ENCODE assay signal across 8 mouse cellular contexts in the genomic region with DNA sequence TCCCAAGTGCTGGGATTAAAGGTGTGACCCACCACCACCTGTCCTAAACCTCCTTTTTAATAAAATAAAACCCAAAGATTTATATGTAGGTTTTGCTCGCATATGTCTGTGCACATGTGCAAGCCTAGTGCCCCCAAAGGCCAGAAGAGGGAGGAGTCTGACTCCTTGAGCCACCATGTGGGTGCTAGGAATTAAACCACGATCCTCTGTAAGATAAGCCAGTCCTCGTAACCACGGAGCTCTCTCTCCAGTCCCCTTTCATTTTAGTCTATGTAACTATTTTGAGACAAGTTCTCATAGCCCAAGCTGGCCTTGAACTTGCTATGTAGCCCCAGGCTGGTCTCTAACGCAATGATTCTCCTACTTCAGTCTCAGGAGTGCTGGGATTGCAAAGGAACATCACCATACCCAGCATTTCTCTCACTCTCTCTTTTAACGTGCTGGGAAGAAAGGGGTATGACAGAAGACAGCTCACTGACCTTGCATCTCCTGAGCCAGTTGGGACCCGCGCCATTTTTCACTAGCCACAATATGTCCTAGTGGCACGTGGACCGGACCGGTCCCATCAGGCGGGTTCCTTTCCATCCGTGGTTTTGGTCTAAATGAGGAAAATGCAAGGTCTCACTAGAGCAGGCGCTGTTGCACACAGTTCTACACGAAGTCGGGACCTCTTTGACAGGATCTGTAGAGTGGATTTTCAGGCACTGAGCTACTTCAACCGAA. TPM values are rescaled to one million over a fixed set of nuclear protein-coding genes. Genes with fewer than 3 reads are reported as not detected.
DNase-seq lines count a peak whose midpoint lies in the region; ATAC-seq and TF ChIP-seq lines count a peak whose summit lies in the region.

No protein-coding gene starts in this region.

- H3K27ac ChIP-seq in lung, embryonic 16.5 days (ENCODE audit: low read length), result no peak overlapping the region
- no peak overlapping the region for H3K27ac ChIP-seq in brown adipose tissue, adult 24 weeks (replicated peaks; ENCODE audit: low read depth, low read length)
- H3K27ac ChIP-seq in forebrain, embryonic 11.5 days (ENCODE audit: low read depth, low read length), result no peak overlapping the region
- peak overlapping the region; percentile 17 for H3K27ac ChIP-seq in intestine, embryonic 16.5 days (ENCODE audit: low read length)
- 0 out of 2 replicates have a peak overlapping the region, but pooled peaks have one; percentile 26 for H3K27ac ChIP-seq in midbrain, postnatal 0 days (ENCODE audit: low read depth, low read length)

- H3K9ac ChIP-seq in lung, embryonic 16.5 days (ENCODE audit: low read length), result peak overlapping the region; percentile 63
- H3K9ac ChIP-seq in forebrain, embryonic 11.5 days (ENCODE audit: low read length), result peak overlapping the region; percentile 64
- H3K9ac ChIP-seq in intestine, embryonic 16.5 days (ENCODE audit: low read depth, low read length), result peak overlapping the region; percentile 70
- H3K9ac ChIP-seq in midbrain, postnatal 0 days (replicated peaks; ENCODE audit: low read length, poor library complexity, severe bottlenecking), result peak overlapping the region; percentile 55

- peaks cover 17% of the 10 kb centered on the region for H3K36me3 ChIP-seq in lung, embryonic 16.5 days (ENCODE audit: control insufficient read depth, insufficient read depth, low read length)
- no peaks in the 10 kb centered on the region; the same call in 1 of the 2 replicates for H3K36me3 ChIP-seq in forebrain, embryonic 11.5 days (ENCODE audit: control insufficient read depth, insufficient read depth, low read length)
- H3K36me3 ChIP-seq in intestine, embryonic 16.5 days (ENCODE audit: control insufficient read depth, insufficient read depth, low read length), result peaks cover 10% of the 10 kb centered on the region
- peaks cover 9% of the 10 kb centered on the region; the same call in 1 of the 2 replicates for H3K36me3 ChIP-seq in midbrain, postnatal 0 days (ENCODE audit: insufficient read depth, low read length)

- DNase-seq in lung, postnatal 14 days, result no peak
- no peak for DNase-seq in forebrain, embryonic 11.5 days (ENCODE audit: low spot score)
- DNase-seq in midbrain, postnatal 0 days (ENCODE audit: low spot score), result no peak
- no peak for DNase-seq in layer of hippocampus, adult 9-11 months
- no peak for DNase-seq in retina, embryonic 14.5 days (ENCODE audit: low spot score)

- H3K27me3 ChIP-seq in lung, embryonic 16.5 days (ENCODE audit: control insufficient read depth, insufficient read depth, low read depth, low read length), result no peaks in the 10 kb centered on the region
- H3K27me3 ChIP-seq in forebrain, embryonic 11.5 days (ENCODE audit: control insufficient read depth, insufficient read depth, low read length), result no peaks in the 10 kb centered on the region
- H3K27me3 ChIP-seq in intestine, embryonic 16.5 days (replicated peaks; ENCODE audit: control insufficient read depth, insufficient read depth, low read length), result no peaks in the 10 kb centered on the region
- H3K27me3 ChIP-seq in midbrain, postnatal 0 days (ENCODE audit: insufficient read depth, low read length), result no peaks in the 10 kb centered on the region

- H3K4me2 ChIP-seq in lung, embryonic 16.5 days (ENCODE audit: low read depth, low read length), result peak overlapping the region; percentile 79
- H3K4me2 ChIP-seq in forebrain, embryonic 11.5 days (ENCODE audit: low read depth, low read length, severe bottlenecking), result peak overlapping the region; percentile 84
- peak overlapping the region; percentile 86 for H3K4me2 ChIP-seq in intestine, embryonic 16.5 days (ENCODE audit: low read depth, low read length)
- H3K4me2 ChIP-seq in midbrain, postnatal 0 days (ENCODE audit: low read depth, low read length, poor library complexity, severe bottlenecking), result peak overlapping the region; percentile 81

- peaks cover 16% of the 10 kb centered on the region for H3K4me1 ChIP-seq in lung, embryonic 16.5 days (replicated peaks; ENCODE audit: control insufficient read depth, insufficient read depth, low read length)
- H3K4me1 ChIP-seq in brown adipose tissue, adult 24 weeks (ENCODE audit: control insufficient read depth, insufficient read depth, insufficient read length, low read length), result peaks cover 2% of the 10 kb centered on the region; the same call in 1 of the 2 replicates
- peaks cover 12% of the 10 kb centered on the region for H3K4me1 ChIP-seq in forebrain, embryonic 11.5 days (replicated peaks; ENCODE audit: control insufficient read depth, insufficient read depth, low read length)
- peaks cover 20% of the 10 kb centered on the region for H3K4me1 ChIP-seq in intestine, embryonic 16.5 days (ENCODE audit: control insufficient read depth, insufficient read depth, low read length)
- H3K4me1 ChIP-seq in midbrain, postnatal 0 days (ENCODE audit: insufficient read depth, low read length), result peaks cover 13% of the 10 kb centered on the region

- H3K9me3 ChIP-seq in lung, embryonic 16.5 days (ENCODE audit: control insufficient read depth, low read length), result no peaks in the 10 kb centered on the region
- no peaks in the 10 kb centered on the region for H3K9me3 ChIP-seq in forebrain, embryonic 11.5 days (ENCODE audit: control insufficient read depth, low read length)
- H3K9me3 ChIP-seq in intestine, embryonic 16.5 days (ENCODE audit: control insufficient read depth, low read length), result no peaks in the 10 kb centered on the region
- no peaks in the 10 kb centered on the region for H3K9me3 ChIP-seq in midbrain, postnatal 0 days (ENCODE audit: low read length)

- peak; percentile 2; the same call in 1 of the 2 replicates for ATAC-seq in lung, embryonic 16.5 days (ENCODE audit: low read depth)
- 0 out of 2 replicates have a peak, but pooled peaks have one; percentile 3 for ATAC-seq in forebrain, embryonic 11.5 days (replicated peaks; ENCODE audit: low FRiP score)
- peak; percentile 25 for ATAC-seq in intestine, embryonic 16.5 days
- ATAC-seq in midbrain, postnatal 0 days (ENCODE audit: low FRiP score), result 0 out of 2 replicates have a peak, but pooled peaks have one; percentile 2

- peak overlapping the region; percentile 62 for H3K4me3 ChIP-seq in lung, embryonic 16.5 days (ENCODE audit: low read length)
- H3K4me3 ChIP-seq in brown adipose tissue, adult 24 weeks (ENCODE audit: insufficient read depth, low read depth, low read length), result peak overlapping the region; percentile 83
- peak overlapping the region; percentile 73 for H3K4me3 ChIP-seq in forebrain, embryonic 11.5 days (ENCODE audit: low read depth, low read length)
- H3K4me3 ChIP-seq in intestine, embryonic 16.5 days (ENCODE audit: low read length), result peak overlapping the region; percentile 79
- H3K4me3 ChIP-seq in midbrain, postnatal 0 days (ENCODE audit: low read depth, low read length), result peak overlapping the region; percentile 66

- 10% methylated on average over 17 of the region's 17 CpGs for WGBS in lung, embryonic 16.5 days
- WGBS in forebrain, embryonic 11.5 days, result 17% methylated on average over 17 of the region's 17 CpGs
- 10% methylated on average over 17 of the region's 17 CpGs for WGBS in intestine, embryonic 16.5 days
- WGBS in midbrain, postnatal 0 days, result 15% methylated on average over 17 of the region's 17 CpGs

- no peak for TF ChIP-seq CTCF in midbrain, postnatal 0 days (IDR thresholded peaks at IDR 0.05)

RNA-seq across cellular contexts. Expression of gene Faap24, which starts 0.7 kb away (rescaled TPM):
- 20.0 and 21.0 TPM in 2 replicates for polyA plus RNA-seq in lung, embryonic 16.5 days (2015; fragmentation: Nextera tagmentation; extraction: Ambion mirVana)
- 2.6 and 3.3 TPM in 2 replicates for polyA plus RNA-seq in brown adipose tissue, adult 24 weeks (2012; ENCODE audit: insufficient read depth, insufficient read length, missing spikeins)
- 26.4 and 27.2 TPM in 2 replicates for polyA plus RNA-seq in forebrain, embryonic 11.5 days (2014; fragmentation: Nextera tagmentation; extraction: Ambion mirVana)
- polyA plus RNA-seq in intestine, embryonic 16.5 days (2015; fragmentation: Nextera tagmentation; extraction: Ambion mirVana), result 21.1 and 22.5 TPM in 2 replicates
- 5.8 and 8.8 TPM in 2 replicates for total RNA-seq in midbrain, postnatal 0 days (2014; rRNA removed)
- polyA plus RNA-seq in midbrain, postnatal 0 days (2015; fragmentation: Nextera tagmentation; extraction: Ambion mirVana), result 10.4 and 11.5 TPM in 2 replicates

RNA-seq across cellular contexts. Expression of gene Cep89, which starts 0.9 kb away (rescaled TPM):
- polyA plus RNA-seq in lung, embryonic 16.5 days (2015; fragmentation: Nextera tagmentation; extraction: Ambion mirVana), result 54.1 and 54.4 TPM in 2 replicates
- polyA plus RNA-seq in brown adipose tissue, adult 24 weeks (2012; ENCODE audit: insufficient read depth, insufficient read length, missing spikeins), result 7.0 and 15.1 TPM in 2 replicates
- 58.2 and 61.7 TPM in 2 replicates for polyA plus RNA-seq in forebrain, embryonic 11.5 days (2014; fragmentation: Nextera tagmentation; extraction: Ambion mirVana)
- 41.4 and 45.0 TPM in 2 replicates for polyA plus RNA-seq in intestine, embryonic 16.5 days (2015; fragmentation: Nextera tagmentation; extraction: Ambion mirVana)
- total RNA-seq in midbrain, postnatal 0 days (2014; rRNA removed), result 7.7 and 15.1 TPM in 2 replicates
- polyA plus RNA-seq in midbrain, postnatal 0 days (2015; fragmentation: Nextera tagmentation; extraction: Ambion mirVana), result 27.5 and 27.6 TPM in 2 replicates

RNA-seq across cellular contexts. Expression of gene Slc7a9, which starts 52.7 kb away (rescaled TPM):
- 0.14 and 0.31 TPM in 2 replicates for polyA plus RNA-seq in lung, embryonic 16.5 days (2015; fragmentation: Nextera tagmentation; extraction: Ambion mirVana)
- not detected in 2 replicates for polyA plus RNA-seq in brown adipose tissue, adult 24 weeks (2012; ENCODE audit: insufficient read depth, insufficient read length, missing spikeins)
- 0.24 TPM in 1 of 2 replicates, not detected in the other for polyA plus RNA-seq in forebrain, embryonic 11.5 days (2014; fragmentation: Nextera tagmentation; extraction: Ambion mirVana)
- 126 and 165 TPM in 2 replicates for polyA plus RNA-seq in intestine, embryonic 16.5 days (2015; fragmentation: Nextera tagmentation; extraction: Ambion mirVana)
- not detected in 2 replicates for total RNA-seq in midbrain, postnatal 0 days (2014; rRNA removed)
- 0.59 TPM in 1 of 2 replicates, not detected in the other for polyA plus RNA-seq in midbrain, postnatal 0 days (2015; fragmentation: Nextera tagmentation; extraction: Ambion mirVana)

Comparison
In these comparisons a context has a peak if more than half of its experiments do, and no peak if none do; other contexts are left out.
1. H3K27ac ChIP-seq: peak in intestine, embryonic 16.5 days (single experiment) and midbrain, postnatal 0 days (single experiment); none in lung, embryonic 16.5 days (single experiment), brown adipose tissue, adult 24 weeks (single experiment) and forebrain, embryonic 11.5 days (single experiment).
2. RNA of gene Slc7a9, which starts 52.7 kb away (polyA plus RNA-seq): 126 to 165 TPM in intestine, embryonic 16.5 days; 0.14 to 0.31 TPM in lung, embryonic 16.5 days, 0.24 TPM in forebrain, embryonic 11.5 days, 0.59 TPM in midbrain, postnatal 0 days and not detected in brown adipose tissue, adult 24 weeks; every median in the first group is over 10 times any median in the second.
3. Peak in every context shown above with its lines, with median percentiles within 50 percentile points of each other: ATAC-seq, H3K4me2 ChIP-seq, H3K4me3 ChIP-seq and H3K9ac ChIP-seq.